Mouse (Mus musculus) urinary bladder, adult 2 months (tissue): ENCODE measurements around the gene Gm3252. TPM values are rescaled to one million over a fixed set of nuclear protein-coding genes. Genes with fewer than 3 reads are reported as not detected.
"Not testable (repeated sequence)": the region's sequence is repeated elsewhere in the genome, so short reads cannot be mapped to it uniquely, and the experiment has no call there.

Source experiments
- DNase-seq: peaks from one replicate; pipeline ENCODE4 v3.0.0; 2022; ENCODE audit warnings: low spot score
- polyA plus RNA-seq: library from polyadenylated mRNA; depleted of rRNA; stranded (reverse); fragments of >200 nt; gene quantifications from 2 replicates; pipeline ENCODE4 v1.2.3, GENCODE M21; 2012; rRNA removed

Gm3252 gene
- polyA plus RNA-seq = 0.03 TPM in 1 of 2 replicates, not detected in the other

DNA sequence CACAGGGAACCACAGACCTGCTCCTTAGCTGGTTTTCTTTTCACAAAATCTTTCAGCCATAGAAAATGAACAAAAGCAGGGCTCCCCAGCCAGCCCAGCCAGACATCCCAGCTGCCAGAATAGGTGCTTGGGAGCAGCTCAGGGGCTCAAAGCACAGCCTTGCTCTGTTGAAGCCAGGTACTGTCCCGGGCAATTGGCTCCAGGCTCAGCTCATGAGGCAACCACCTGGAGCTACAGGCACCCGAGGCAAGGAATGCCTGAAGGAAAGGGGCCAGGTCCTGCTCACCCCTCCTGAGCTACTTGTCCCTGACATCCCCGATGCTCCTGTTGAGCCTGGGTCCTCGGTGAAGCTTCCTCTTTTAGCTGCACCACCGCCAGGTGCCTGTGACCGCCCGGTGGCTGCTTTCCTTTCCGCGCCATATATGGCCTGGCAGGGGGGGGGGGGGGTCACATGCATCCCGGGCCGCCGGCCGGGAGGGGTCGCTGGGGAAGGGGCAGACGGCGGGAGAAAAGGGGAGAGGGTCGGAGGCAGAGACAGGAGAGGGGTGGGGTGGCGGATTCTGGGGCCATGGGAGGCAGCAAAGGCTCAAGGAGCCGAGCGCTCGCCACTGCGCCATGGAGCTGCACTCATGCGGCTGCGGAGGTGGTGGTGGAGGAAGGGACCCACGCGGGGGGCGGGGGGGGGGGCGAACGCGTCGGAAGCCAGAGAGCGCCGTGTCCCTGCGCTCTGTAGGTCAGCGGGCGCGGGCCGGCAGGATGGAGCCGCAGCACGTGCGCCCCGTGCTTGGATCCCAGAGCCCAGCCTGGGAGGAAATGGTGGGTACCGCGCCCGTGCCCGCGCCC, at the start of gene Gm3252:
Gene Gm3252, plus strand, starts transcription at position 738 of the 843 bp plus-strand sequence.
- DNase-seq = not testable (repeated sequence)

DNA sequence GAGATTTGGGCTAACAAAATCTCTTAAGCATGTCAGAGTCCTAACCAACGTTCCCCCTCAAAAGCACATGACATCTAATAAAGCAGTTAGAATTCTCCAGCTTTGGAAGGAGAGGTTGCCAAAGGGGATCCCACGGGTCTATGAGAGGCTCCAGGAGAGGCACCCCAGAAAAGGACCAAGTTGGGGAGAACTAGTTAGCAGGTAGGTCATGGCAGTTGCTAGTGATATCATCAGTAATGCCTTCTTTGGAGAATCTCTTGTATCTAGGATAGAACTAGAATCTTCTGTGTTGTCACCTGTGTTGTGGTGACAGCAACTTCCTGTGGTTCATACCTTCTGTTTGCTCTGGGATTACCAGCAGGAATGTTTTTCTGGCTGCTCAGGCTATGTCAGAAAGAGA, 17.6 kb upstream of the Gm3252 start, which contains the start of gene Gm7876:
Gene Gm7876, plus strand, starts transcription at position 301 of the 400 bp plus-strand sequence.
- not testable (repeated sequence) for DNase-seq

DNA sequence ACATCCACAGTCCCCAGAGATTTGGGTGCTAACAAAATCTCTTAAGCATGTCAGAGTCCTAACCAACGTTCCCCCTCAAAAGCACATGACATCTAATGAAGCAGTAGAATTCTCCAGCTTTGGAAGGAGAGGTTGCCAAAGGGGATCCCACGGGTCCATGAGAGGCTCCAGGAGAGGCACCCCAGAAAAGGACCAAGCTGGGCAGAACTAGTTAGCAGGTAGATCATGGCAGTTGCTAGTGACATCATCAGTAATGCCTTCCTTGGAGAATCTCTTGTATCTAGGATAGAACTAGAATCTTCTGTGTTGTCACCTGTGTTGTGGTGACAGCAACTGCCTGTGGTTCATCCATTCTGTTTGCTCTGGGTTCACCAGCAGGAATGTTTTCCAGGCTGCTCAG, 49.5 kb downstream of the Gm3252 start, which contains the start of gene Gm9602:
Gene Gm9602, plus strand, starts transcription at position 301 of the 400 bp plus-strand sequence.
- not testable (repeated sequence) for DNase-seq

Other genes with a start within 250 kb of the Gm3252 start
- not detected in 2 replicates for gene Gm3182, start 245.0 kb upstream of the Gm3252 start, polyA plus RNA-seq
- gene Gm3047, start 171.4 kb upstream of the Gm3252 start, polyA plus RNA-seq = not detected in 2 replicates
- gene Gm8159, start 94.4 kb upstream of the Gm3252 start, polyA plus RNA-seq = 0.08 TPM in 1 of 2 replicates, not detected in the other
- gene Gm3239, start 62.6 kb upstream of the Gm3252 start, polyA plus RNA-seq = 0.12 and 0.15 TPM in 2 replicates
- not detected in 2 replicates for gene Gm7876, start 17.5 kb upstream of the Gm3252 start, polyA plus RNA-seq
- gene Gm9602, start 49.6 kb downstream of the Gm3252 start, polyA plus RNA-seq = not detected in 2 replicates
- not detected in 2 replicates for gene Gm3269, start 111.3 kb downstream of the Gm3252 start, polyA plus RNA-seq
- gene Gm3264, start 128.8 kb downstream of the Gm3252 start, polyA plus RNA-seq = 0.19 and 0.54 TPM in 2 replicates
- gene Gm3278, start 165.6 kb downstream of the Gm3252 start, polyA plus RNA-seq = 0.21 TPM in 1 of 2 replicates, not detected in the other